Mouse (Mus musculus) kidney, postnatal 25 days (tissue): Measurements from ENCODE around the gene Emc1.

Source experiments
- DNase-seq, 2 experiments: peaks; one replicate each; pipeline ENCODE4 v3.0.0; 2021; ENCODE audit warnings: mixed read lengths in 2 of 2

Gene Emc1

GRCm38 (mm10) chr4:139351931-139352711 lies at the start of gene Emc1, which contains the start of the genes Mrto4 and Ubr4:
TSS of gene Emc1 (plus strand) at chr4:139352587.
TSS of gene Mrto4 (minus strand) at chr4:139352576.
TSS of gene Ubr4 (plus strand) at chr4:139352609.
- peak; percentile 88 to 93 for DNase-seq

GRCm38 (mm10) chr4:139305521-139305920 lies 46.9 kb upstream of the Emc1 start:
- no peak for DNase-seq

GRCm38 (mm10) chr4:139307916-139308315 lies 44.5 kb upstream of the Emc1 start:
- DNase-seq: peak; percentile 59 to 86

- DNase-seq: no peak
Measured at GRCm38 (mm10) chr4:139309651-139310050, 42.7 kb upstream of the Emc1 start.

GRCm38 (mm10) chr4:139310171-139310898 lies 42.1 kb upstream of the Emc1 start, which contains the start of the genes Pqlc2 and Akr7a5:
TSS of gene Pqlc2 (minus strand) at chr4:139310708.
TSS of gene Akr7a5 (plus strand) at chr4:139310744.
- peak; percentile 97 to 99 for DNase-seq

DNA sequence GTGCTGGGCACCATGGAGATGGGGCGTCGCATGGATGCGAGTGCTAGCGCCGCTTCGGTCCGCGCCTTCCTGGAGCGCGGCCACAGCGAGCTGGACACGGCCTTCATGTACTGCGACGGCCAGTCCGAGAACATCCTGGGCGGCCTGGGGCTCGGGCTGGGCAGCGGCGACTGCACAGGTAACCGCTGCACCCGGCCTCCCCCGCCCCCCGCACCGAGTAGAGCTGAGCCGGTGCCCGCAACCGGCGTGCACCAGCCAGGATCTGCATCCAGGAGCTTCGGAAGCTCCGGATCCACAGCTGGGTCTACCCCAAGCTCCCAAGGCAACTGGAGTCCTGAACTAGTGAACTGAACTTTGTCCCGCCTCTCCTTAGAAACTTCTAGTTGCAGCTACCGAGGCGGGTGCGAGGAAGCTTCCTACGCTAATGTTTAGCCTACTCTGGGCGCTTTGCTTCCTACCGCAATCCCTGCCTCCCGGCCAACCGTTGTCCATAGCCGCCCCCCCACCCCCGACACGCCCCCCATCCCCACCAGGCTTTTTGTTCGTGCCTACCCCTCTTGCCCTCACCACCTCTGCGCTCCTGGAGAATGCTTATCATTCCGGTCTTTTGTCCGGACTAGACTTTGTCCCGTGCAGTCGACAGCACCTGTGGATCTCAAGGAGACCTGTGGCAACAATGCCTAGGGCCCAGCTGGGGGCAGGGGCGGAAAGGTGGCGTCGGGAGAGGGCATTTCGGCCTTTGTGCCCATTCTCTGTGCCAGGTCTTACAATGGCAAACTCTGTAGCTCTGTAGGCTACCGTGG lies 41.3 kb upstream of the Emc1 start:
- DNase-seq: peak; percentile 62 to 78

DNA sequence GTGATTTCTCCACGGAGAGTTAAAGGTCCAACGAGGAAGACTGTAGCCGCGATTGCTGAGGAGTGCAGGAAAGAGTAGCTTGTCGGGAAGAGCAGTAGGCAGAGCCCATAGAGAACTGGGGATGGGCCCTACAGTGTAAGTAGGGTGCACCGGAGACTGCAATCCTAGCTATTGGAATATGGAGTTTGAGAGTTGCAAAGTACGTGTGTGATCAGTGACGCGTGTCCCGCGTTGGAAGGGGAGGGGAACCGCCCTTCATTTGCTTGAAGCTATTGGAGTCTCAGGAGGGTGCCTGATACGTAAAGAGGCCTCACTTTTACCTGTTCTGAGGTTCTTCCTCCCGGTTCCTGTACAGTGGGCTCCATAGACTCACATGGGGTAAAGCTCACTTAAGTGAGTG lies 40.7 kb upstream of the Emc1 start:
- DNase-seq: peak in 1 of 2 experiments; percentile 31

DNA sequence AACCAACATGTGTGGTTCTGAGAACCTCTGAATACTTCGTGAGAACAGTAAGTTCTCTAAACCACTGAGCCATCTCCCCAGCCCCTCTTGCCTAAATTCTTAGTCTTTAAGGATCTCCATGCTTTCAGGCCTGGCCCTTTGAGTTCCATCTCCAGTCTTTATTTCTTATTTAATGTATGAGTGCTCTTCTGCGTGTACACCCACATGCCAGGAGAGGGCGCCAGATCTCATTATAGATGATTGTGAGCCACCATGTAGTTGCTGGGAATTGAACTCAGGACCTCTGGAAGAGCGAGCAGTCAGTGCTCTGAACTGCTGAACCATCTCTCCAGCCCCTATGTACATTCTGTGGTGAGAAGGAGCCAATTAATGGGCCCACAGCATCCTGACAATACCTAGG lies 39.8 kb upstream of the Emc1 start:
- DNase-seq: peak in 1 of 2 experiments; percentile 67

DNA sequence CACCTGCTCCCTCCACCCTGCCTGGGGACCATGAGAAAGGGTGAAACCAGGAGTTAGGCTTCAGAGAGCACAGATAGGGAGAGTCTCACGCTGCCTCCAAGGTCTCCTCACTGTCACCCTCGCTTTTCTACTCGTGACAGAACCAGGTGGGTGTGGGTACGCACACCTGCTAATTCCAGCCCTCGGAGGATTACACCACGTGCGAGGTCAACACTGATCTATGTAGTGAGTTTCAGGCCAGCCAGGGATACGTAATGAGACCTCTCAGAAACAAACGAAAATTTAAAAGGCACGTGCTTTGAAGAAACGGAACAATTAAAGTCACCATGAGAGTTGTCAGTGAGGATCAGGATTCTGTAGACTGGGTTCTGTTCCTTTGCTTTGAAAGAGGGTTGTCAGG lies 33.9 kb upstream of the Emc1 start:
- no peak for DNase-seq

- no peak for DNase-seq
Measured at GRCm38 (mm10) chr4:139319740-139320139, 32.6 kb upstream of the Emc1 start.

- peak; percentile 90 to 91 for DNase-seq
Measured at GRCm38 (mm10) chr4:139330605-139331004, 21.8 kb upstream of the Emc1 start.

DNA sequence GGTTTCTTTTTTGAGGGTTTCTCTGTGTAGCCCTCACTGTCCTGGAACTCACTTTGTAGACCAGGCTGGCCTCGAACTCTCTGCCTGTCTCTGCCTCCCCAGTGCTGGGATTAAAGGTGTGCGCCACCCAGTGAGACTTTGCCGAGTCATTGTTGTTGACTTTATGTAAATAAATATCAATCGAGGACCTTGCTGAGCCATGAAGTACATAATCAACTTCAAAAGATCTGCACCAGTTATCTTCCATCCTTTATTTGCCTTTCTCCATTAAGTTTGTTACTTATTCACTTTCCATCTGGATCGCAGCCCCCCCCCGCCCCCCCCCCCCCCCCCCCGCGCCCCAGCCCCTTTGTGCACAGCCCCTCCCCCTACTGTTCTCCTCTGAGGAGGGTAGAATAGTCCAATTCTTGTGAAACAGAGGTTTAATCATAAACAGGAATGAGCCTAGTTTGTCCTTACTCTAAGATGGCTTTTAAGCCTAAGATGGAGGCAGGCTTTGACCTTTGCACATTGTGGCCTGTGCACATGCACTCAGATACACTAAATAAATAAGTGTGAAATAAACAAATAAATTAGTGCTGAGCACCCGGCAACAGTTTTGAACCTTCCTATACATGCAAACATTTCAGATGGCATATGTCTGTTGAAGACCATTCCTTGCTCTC lies 17.6 kb upstream of the Emc1 start:
- DNase-seq: peak; percentile 34 to 47

DNA sequence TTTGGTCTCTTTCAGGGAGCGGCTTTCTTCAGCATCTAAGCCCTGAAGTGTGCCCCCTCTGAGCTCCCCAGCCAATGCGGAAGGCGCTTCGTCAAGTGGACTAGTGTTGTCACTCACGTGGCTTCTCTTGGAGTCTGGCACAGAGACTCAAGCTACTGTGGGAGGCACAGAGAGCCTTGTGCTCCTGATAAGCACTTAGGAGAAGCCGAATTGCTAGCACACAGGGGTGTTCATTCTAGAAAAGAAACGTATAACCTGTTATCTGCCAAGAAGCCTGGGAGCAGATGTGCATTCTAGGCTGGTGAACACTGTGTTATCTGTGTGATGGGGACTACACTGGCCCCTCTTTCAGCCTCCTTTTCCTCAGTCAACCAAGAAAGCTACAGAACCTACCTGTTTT lies 16.9 kb upstream of the Emc1 start:
- DNase-seq: peak in 1 of 2 experiments; percentile 57

DNA sequence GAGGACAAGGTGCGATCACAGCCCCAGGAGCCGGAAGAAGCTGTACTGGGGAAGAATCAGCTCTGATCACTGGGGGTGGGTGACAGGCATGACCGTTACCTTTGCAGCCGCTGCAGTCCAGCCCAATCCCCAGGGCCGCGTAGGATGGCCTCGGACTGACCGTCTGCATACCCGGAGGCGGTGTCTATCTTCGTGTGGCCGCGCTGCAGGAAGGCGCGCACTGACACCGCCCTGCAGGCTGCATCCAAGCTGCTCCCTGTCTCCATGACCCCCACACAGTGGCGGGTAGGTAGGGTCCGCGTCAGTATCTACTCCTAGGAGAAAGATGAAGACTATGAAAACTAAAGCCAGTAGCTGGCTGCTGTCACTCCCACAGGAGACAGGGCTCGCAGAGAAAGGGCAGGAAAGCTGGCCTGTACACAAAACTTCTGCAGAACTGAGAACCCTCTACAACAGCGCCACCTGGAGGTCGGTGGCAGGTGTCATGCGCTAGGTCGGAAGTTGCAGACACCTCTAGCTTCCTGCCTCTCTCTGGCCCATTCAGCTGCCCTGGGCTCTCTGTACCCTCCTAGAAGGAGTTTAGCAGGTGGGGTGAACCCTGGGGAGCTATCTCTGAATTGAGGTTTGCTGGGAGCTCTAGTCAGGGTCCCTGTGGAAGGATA lies 15.4 kb upstream of the Emc1 start:
- peak; percentile 89 for DNase-seq

GRCm38 (mm10) chr4:139338145-139338544 lies 14.2 kb upstream of the Emc1 start:
- no peak for DNase-seq

DNA sequence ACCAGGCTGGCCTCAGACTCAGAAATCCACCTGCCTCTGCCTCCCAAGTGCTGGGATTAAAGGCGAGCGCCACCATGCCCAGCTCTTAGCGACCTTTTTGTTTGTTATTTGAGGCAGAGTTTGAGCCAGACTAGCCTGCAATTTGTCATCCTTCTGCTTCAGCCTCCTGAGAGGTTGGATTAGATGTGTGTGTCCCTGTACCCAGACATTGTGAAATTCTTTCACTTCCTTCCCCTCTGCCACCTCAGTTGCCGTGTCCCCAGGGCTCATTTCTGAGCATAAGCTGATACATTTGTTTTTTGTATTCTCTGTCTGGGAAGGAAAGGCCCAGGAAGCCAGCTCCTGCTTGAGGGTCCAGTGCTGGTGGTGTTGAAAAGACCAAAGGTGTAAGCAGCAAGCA lies 11.6 kb upstream of the Emc1 start:
- DNase-seq: no peak

- DNase-seq: peak; percentile 40 to 54
Measured at GRCm38 (mm10) chr4:139341556-139342233, 10.7 kb upstream of the Emc1 start.

DNA sequence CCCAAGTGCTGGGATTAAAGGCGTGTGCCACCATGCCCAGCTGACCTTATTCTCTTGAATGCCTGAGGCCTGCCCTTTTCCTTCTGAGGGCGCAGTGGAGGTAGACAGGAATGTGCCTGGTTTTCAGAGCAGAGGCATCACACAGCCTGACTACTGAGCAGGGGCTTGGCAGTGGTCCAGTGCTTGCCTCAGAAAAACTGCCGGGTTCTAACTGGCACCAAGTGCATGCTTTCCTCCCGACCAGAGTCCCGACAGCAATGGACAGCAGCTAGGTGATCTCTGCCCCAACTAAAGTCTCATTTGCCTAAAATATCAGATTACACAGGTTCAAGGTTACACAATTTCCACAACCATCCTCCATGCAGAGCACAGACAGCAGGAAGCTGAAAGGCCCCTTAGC lies 8.7 kb upstream of the Emc1 start:
- DNase-seq: peak; percentile 84 to 89

- no peak for DNase-seq
Measured at GRCm38 (mm10) chr4:139345416-139346019, 6.9 kb upstream of the Emc1 start.

GRCm38 (mm10) chr4:139352832-139353231 lies 445 bp downstream of the Emc1 start:
- no peak for DNase-seq

GRCm38 (mm10) chr4:139357211-139357610 lies 4.8 kb downstream of the Emc1 start:
- DNase-seq: no peak
